Mouse (Mus musculus) liver, embryonic 14.5 days (tissue): ENCODE measurements at regions not wholly inside any gene's neighbourhood (a gene's known extent, or its start where the extent isn't known, plus 50 kb on each side); places are given as distances from the start of the nearest gene placed in this dataset.
A peak's percentile ranks its signal among the peaks of the same experiment; 100 is the strongest.

Experiments
- ATAC-seq: fragments of 200-750 bp; cut with Nextera tagmentation; 2 replicates; pipeline ENCODE4 v1.8.0; 2017; ENCODE audit warnings: moderate number of reproducible peaks, mild to moderate bottlenecking, moderate library complexity; ENCODE audit not compliant: insufficient read depth
- DNase-seq, 3 experiments: peaks; one replicate each; pipeline ENCODE4 v3.0.0-alpha.2; 2012 to 2013; ENCODE audit warnings: low read depth in 3 of 3, low spot score in 3 of 3
- H3K27ac ChIP-seq: fragments of 300-500 bp; sonication (generic); 2 replicates; pipeline ENCODE4 v1.5.1; 2014; ENCODE audit warnings: moderate library complexity, mild to moderate bottlenecking, control low read depth, inconsistent platforms
- H3K27me3 ChIP-seq: fragments of 300-500 bp; sonication (generic); 2 replicates; pipeline ENCODE4 v1.6.1; 2014; ENCODE audit warnings: mild to moderate bottlenecking, low read length, moderate library complexity; ENCODE audit not compliant: control insufficient read depth, insufficient read depth
- H3K36me3 ChIP-seq: fragments of 300-500 bp; sonication (generic); replicated peaks from 2 replicates; pipeline ENCODE4 v1.6.1; 2014; ENCODE audit warnings: low read depth; ENCODE audit not compliant: control insufficient read depth, insufficient read depth
- H3K4me1 ChIP-seq, 2 experiments: fragments of 200-500 bp in 1 of 2; fragments of 300-500 bp in 1 of 2; sonication (generic) in 1 of 2; replicated peaks; 2 replicates each; pipeline ENCODE4 v1.6.1; 2012 to 2014; ENCODE audit warnings: antibody characterized with exemption in 1 of 2, inconsistent platforms in 1 of 2, low read length in 1 of 2; ENCODE audit not compliant: control insufficient read depth in 2 of 2, insufficient read depth in 2 of 2
- H3K4me2 ChIP-seq: fragments of 300-500 bp; sonication (generic); 2 replicates; pipeline ENCODE4 v1.6.1; 2014; ENCODE audit warnings: low read depth, mild to moderate bottlenecking, control low read depth, moderate library complexity
- H3K4me3 ChIP-seq, 2 experiments: fragments of 200-500 bp in 1 of 2; fragments of 300-500 bp in 1 of 2; sonication (generic) in 1 of 2; 2 replicates each; pipeline ENCODE4 v1.5.1; 2012 to 2014; ENCODE audit warnings: low read depth in 2 of 2, low read length in 2 of 2, mild to moderate bottlenecking in 2 of 2, control low read depth in 1 of 2, inconsistent platforms in 1 of 2, moderate library complexity in 1 of 2; ENCODE audit not compliant: insufficient read depth in 1 of 2
- H3K9ac ChIP-seq: fragments of 300-500 bp; sonication (generic); replicated peaks from 2 replicates; pipeline ENCODE4 v1.6.1; 2014; ENCODE audit warnings: mild to moderate bottlenecking, control low read depth, moderate library complexity
- H3K9me3 ChIP-seq: fragments of 300-500 bp; sonication (generic); 2 replicates; pipeline ENCODE4 v1.6.1; 2016; ENCODE audit warnings: low read length, mixed read lengths; ENCODE audit not compliant: control insufficient read depth
- CTCF ChIP-seq: IDR thresholded peaks from 2 replicates; pipeline ENCODE4 v1.5.1; 2016; ENCODE audit warnings: antibody characterized with exemption, low read depth, control low read depth
- EP300 ChIP-seq: IDR thresholded peaks from 2 replicates; pipeline ENCODE4 v1.6.1; 2016; ENCODE audit warnings: antibody characterized with exemption, low read depth
- WGBS: fragments of 180-500 bp; shearing (Covaris S2); extraction: QIAGEN DNeasy Blood & Tissue Kit; methylation state at CpG from one replicate; pipeline ENCODE4 v1.1.7; 2014; ENCODE audit not compliant: insufficient replicate concordance; 5-methylcytosine and 5-hydroxymethylcytosine counted together

DNA sequence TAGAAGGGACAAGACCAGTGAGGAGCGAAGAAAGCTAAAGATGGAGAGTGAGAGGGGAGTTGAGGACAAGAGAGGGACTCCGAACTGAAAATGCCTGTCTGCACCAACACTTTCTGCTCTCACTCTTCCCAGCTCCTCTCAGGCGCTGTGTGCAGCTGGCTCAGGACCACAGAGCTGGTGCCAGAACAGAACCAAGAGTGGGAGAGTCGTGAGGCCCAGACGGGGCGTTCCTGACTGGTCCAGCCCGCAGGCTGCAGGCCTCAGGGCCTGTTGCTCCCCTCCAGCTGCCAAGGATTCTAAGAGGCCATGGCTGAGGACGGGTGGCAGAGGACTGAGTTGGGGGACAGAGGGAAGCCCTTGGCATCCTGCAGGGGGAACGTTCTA is 101.7 kb downstream of the Banf2 start:
- no peak for DNase-seq
- H3K4me2 ChIP-seq, result no peak overlapping the region
- WGBS, result 70% methylated on average over 9 of the region's 9 CpGs
- no peak overlapping the region for H3K4me3 ChIP-seq
- no peaks in the 10 kb centered on the region for H3K9me3 ChIP-seq
- H3K27ac ChIP-seq, result no peak overlapping the region
- no peaks in the 10 kb centered on the region for H3K36me3 ChIP-seq
- peaks cover 0 to 2% of the 10 kb centered on the region in 2 experiments; a peak in 1 of 4 replicates for H3K4me1 ChIP-seq
- TF ChIP-seq EP300 (no peak), CTCF (no peak)
- H3K9ac ChIP-seq, result no peak overlapping the region
- H3K27me3 ChIP-seq, result no peaks in the 10 kb centered on the region
- 0 out of 2 replicates have a peak, but pooled peaks have one; percentile 21 for ATAC-seq

DNA sequence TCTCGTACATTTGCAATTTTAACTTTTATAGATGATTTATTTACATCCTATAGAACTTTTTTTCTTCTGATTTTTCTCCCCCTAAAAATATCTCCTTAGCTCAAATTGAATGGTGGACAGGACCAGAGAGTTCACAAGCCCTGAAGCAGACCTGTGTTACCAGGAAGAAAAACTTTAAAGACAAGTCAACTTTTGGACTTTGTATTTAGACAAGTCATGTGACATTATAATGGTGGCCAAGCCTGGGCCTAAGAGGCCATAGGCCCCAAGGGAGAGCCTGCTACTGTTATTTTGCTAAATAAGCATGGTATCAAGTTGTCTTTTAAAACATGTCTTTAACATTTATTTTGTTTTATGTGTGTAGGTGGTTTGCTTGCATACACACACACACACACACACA is 102.7 kb downstream of the Banf2 start:
- DNase-seq (no peak), ATAC-seq (no peak)
- Histone ChIP-seq H3K4me1 (peaks cover 0 to 2% of the 10 kb centered on the region in 2 experiments; a peak in 1 of 4 replicates), H3K27me3 (no peaks in the 10 kb centered on the region), H3K9ac (no peak overlapping the region), H3K4me3 (no peak overlapping the region), H3K27ac (no peak overlapping the region), H3K9me3 (no peaks in the 10 kb centered on the region), H3K4me2 (no peak overlapping the region), H3K36me3 (no peaks in the 10 kb centered on the region)
- TF ChIP-seq CTCF (no peak), EP300 (no peak)
- WGBS, result 64% methylated on average over 1 of the region's 1 CpGs

DNA sequence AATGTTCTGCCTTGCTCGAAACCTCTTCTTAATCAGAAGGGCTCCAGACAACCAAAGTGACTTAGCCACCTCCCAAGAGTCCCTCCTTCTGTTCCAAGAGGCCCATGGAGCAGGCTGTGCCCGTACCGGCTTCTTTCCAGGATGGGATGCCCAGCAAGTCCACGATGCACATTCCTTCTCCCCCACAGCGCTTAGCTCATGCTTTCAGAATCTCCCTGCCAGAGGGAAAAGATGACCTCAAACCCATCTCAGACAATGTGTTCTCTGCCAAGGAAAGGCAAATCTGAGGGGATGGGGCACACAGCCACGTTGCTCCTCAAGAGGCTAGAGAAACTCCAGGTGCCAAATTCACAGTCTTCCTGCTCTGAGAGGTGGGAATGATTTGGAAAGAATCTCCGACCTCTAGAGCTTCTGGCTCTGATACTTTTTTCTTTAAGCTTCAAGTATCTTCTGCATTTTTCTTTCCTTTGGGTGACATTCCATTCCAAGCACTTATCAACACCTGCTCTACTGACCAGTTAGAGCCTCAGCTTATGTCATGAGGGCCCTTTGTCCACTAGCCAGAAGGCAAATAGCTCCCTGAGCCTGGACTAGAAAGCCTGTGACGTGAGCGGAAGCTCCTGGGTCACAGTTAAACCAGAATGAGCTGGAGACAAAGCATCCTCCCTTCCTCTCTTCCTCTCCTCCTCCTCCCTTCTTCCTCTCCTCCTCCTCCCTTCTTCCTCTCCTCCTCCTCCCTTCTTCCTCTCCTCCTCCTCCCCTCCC is 110.9 kb downstream of the Banf2 start:
- TF ChIP-seq EP300 (no peak), CTCF (no peak)
- WGBS, result 67% methylated on average over 9 of the region's 9 CpGs
- no peaks in the 10 kb centered on the region for H3K9me3 ChIP-seq
- H3K27ac ChIP-seq, result no peak overlapping the region
- no peaks in the 10 kb centered on the region for H3K27me3 ChIP-seq
- no peaks in the 10 kb centered on the region for H3K36me3 ChIP-seq
- DNase-seq (no peak), ATAC-seq (no peak)
- no peak overlapping the region for H3K4me2 ChIP-seq
- no peak overlapping the region for H3K4me3 ChIP-seq
- H3K4me1 ChIP-seq, result no peaks in the 10 kb centered on the region; a peak in 1 of 4 replicates
- no peak overlapping the region for H3K9ac ChIP-seq

GRCm38 (mm10) chr2:144144486-144145136 is 111.8 kb downstream of the Banf2 start:
- no peak overlapping the region for H3K4me2 ChIP-seq
- ATAC-seq, result no peak
- WGBS, result 55% methylated on average over 5 of the region's 5 CpGs

DNA sequence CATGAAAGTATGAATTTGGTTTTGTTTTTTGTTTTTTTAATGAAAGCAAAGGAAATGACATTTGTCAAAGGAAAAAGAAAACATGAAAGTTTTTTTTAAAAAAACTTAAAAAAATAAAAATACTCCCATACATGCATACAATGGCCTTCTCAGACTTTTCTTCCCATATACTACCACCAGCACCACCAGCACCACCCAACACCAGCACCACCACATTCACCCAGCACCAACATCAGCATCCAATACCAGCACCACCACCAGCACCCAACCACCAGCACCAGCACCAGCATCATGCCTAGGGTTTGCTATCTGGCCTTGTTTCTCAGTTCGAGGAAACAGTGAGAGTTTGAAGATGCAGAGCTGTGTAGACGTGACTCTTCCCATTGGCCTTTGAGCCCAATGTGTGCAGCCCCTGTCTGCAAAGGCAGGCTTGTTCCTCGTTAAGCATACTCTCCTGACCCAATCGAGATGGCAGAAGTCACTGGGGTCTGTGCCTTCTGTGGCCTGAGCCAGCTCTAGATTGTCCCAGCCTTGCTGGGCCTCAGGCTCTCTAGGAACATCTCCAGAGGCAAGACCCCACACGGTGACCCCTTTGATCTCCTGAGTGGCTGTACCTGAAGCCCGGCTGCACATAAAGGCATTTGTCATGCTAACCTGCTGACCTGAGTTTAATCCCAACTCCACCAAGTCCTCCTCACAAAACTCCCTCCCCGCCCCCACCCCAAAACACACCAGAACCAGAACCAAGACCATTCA is 113.8 kb upstream of the Mgme1 start:
- Histone ChIP-seq H3K4me2 (no peak overlapping the region), H3K4me1 (peaks cover 0 to 6% of the 10 kb centered on the region in 2 experiments; a peak in 2 of 4 replicates), H3K27ac (no peak overlapping the region), H3K4me3 (no peak overlapping the region), H3K36me3 (no peaks in the 10 kb centered on the region), H3K27me3 (no peaks in the 10 kb centered on the region), H3K9me3 (no peaks in the 10 kb centered on the region), H3K9ac (no peak overlapping the region)
- 53% methylated on average over 7 of the region's 7 CpGs for WGBS
- no peak for DNase-seq
- no peak for ATAC-seq
- TF ChIP-seq CTCF (no peak), EP300 (no peak)

More at GRCm38 (mm10) chr2:144144486-144145136, 111.8 kb downstream of the Banf2 start:
- no peak for DNase-seq
- TF ChIP-seq CTCF, result no peak
- no peak for TF ChIP-seq EP300
- no peak overlapping the region for H3K9ac ChIP-seq
- no peaks in the 10 kb centered on the region for H3K27me3 ChIP-seq
- H3K9me3 ChIP-seq, result no peaks in the 10 kb centered on the region
- no peak overlapping the region for H3K27ac ChIP-seq
- no peaks in the 10 kb centered on the region for H3K36me3 ChIP-seq
- no peaks in the 10 kb centered on the region; a peak in 1 of 4 replicates for H3K4me1 ChIP-seq
- H3K4me3 ChIP-seq, result no peak overlapping the region
